ENCODE assay signal across 8 mouse cellular contexts in genomic region chr8:80313883-80314635, GRCm38 (mm10).
DNase-seq lines count a peak whose midpoint lies in the region; ATAC-seq and TF ChIP-seq lines count a peak whose summit lies in the region.
"Had no signal": no experiment of that assay in that cellular context is flagged by ENCODE, and none has a peak within 500 bp of the region (broad histone marks: within the 10 kb centered on the region; RNA-seq: fewer than 3 reads in every experiment).

No protein-coding gene starts in this region.

- WGBS in kidney, postnatal 0 days: 35% methylated on average over 12 of the region's 12 CpGs
- WGBS in embryonic facial prominence, embryonic 11.5 days: 45% methylated on average over 12 of the region's 12 CpGs
- 28% methylated on average over 12 of the region's 12 CpGs for WGBS in liver, adult 2 months

- no peak for TF ChIP-seq CTCF in kidney, postnatal 0 days (IDR thresholded peaks at IDR 0.05; ENCODE audit: low read depth)
- no peak for TF ChIP-seq CTCF in liver, adult 2 months (IDR thresholded peaks at IDR 0.05; ENCODE audit: low read depth, low read length)

- DNase-seq in kidney, postnatal 0 days (ENCODE audit: low spot score): peak; percentile 77
- DNase-seq in kidney, adult 8-10 months: no peak
- DNase-seq in embryonic facial prominence, embryonic 11.5 days (ENCODE audit: low spot score): peak; percentile 14
- DNase-seq in liver, adult 2 months (ENCODE audit: extremely low read depth, low read depth, low spot score): peak; percentile 20
- DNase-seq in T-cell, adult 2 months (ENCODE audit: low spot score): no peak
- DNase-seq in cerebellum, adult 9-10 months: no peak

- no peak overlapping the region for H3K9ac ChIP-seq in kidney, postnatal 0 days (ENCODE audit: low read depth, low read length)
- H3K9ac ChIP-seq in embryonic facial prominence, embryonic 11.5 days (replicated peaks; ENCODE audit: low read length): no peak overlapping the region
- H3K9ac ChIP-seq in liver, adult 2 months (ENCODE audit: low read depth, low read length): no peak overlapping the region
- H3K9ac ChIP-seq: heart, embryonic 15.5 days had no signal

- H3K79me2 ChIP-seq in liver, adult 2 months (ENCODE audit: control insufficient read depth, insufficient read depth, low read length): no peaks in the 10 kb centered on the region

- no peaks in the 10 kb centered on the region for H3K36me3 ChIP-seq in kidney, postnatal 0 days (ENCODE audit: insufficient read depth, low read length)
- no peaks in the 10 kb centered on the region for H3K36me3 ChIP-seq in embryonic facial prominence, embryonic 11.5 days (replicated peaks; ENCODE audit: control insufficient read depth, insufficient read depth, low read depth, low read length)
- no peaks in the 10 kb centered on the region for H3K36me3 ChIP-seq in liver, adult 2 months (ENCODE audit: control insufficient read depth, insufficient read depth, low read length)
- H3K36me3 ChIP-seq: heart, embryonic 15.5 days had no signal

- peaks cover 3% of the 10 kb centered on the region; the same call in 1 of the 2 replicates for H3K27me3 ChIP-seq in kidney, postnatal 0 days (ENCODE audit: insufficient read depth, low read length)
- peaks cover 2% of the 10 kb centered on the region; the same call in 1 of the 2 replicates for H3K27me3 ChIP-seq in embryonic facial prominence, embryonic 11.5 days (ENCODE audit: control insufficient read depth, insufficient read depth, low read length)
- H3K27me3 ChIP-seq in liver, adult 2 months (ENCODE audit: control insufficient read depth, insufficient read depth, low read length): no peaks in the 10 kb centered on the region
- H3K27me3 ChIP-seq: heart, embryonic 15.5 days had no signal

- H3K27ac ChIP-seq in kidney, postnatal 0 days: peak overlapping the region; percentile 42; the same call in 1 of the 2 replicates
- no peak overlapping the region for H3K27ac ChIP-seq in embryonic facial prominence, embryonic 11.5 days (replicated peaks; ENCODE audit: low read depth, low read length)
- peak overlapping the region; percentile 16; the same call in 1 of the 2 replicates for H3K27ac ChIP-seq in liver, adult 2 months (replicated peaks; ENCODE audit: insufficient read depth, low read depth, low read length)
- H3K27ac ChIP-seq: heart, embryonic 15.5 days had no signal

- H3K4me3 ChIP-seq in kidney, postnatal 0 days (replicated peaks; ENCODE audit: low read depth, low read length): no peak overlapping the region
- H3K4me3 ChIP-seq in embryonic facial prominence, embryonic 11.5 days (ENCODE audit: low read depth, low read length): no peak overlapping the region
- H3K4me3 ChIP-seq in liver, adult 2 months (ENCODE audit: insufficient read depth, low read depth, low read length): no peak overlapping the region

- no peak for TF ChIP-seq POLR2A in liver, adult 2 months (IDR thresholded peaks at IDR 0.05; ENCODE audit: extremely low read depth, insufficient read depth, low read length)

- ATAC-seq in kidney, postnatal 0 days (replicated peaks; ENCODE audit: low FRiP score, low read depth): peak; percentile 49
- ATAC-seq in embryonic facial prominence, embryonic 11.5 days (replicated peaks; ENCODE audit: insufficient number of reproducible peaks, low FRiP score, low TSS enrichment, low read depth): no peak
- peak; percentile 60; the same call in 1 of the 2 replicates for ATAC-seq in neutrophil, adult 5-6 weeks (ENCODE audit: extremely low read depth, insufficient number of reproducible peaks, low FRiP score, poor library complexity, severe bottlenecking)

- H3K9me3 ChIP-seq in kidney, postnatal 0 days (replicated peaks; ENCODE audit: low read length): no peaks in the 10 kb centered on the region
- no peaks in the 10 kb centered on the region for H3K9me3 ChIP-seq in embryonic facial prominence, embryonic 11.5 days (replicated peaks; ENCODE audit: control insufficient read depth, low read length)
- H3K9me3 ChIP-seq: heart, embryonic 15.5 days had no signal

- no peak overlapping the region for H3K4me2 ChIP-seq in kidney, postnatal 0 days (ENCODE audit: low read length)
- no peak overlapping the region for H3K4me2 ChIP-seq in embryonic facial prominence, embryonic 11.5 days (ENCODE audit: low read depth, low read length)

- H3K4me1 ChIP-seq in kidney, postnatal 0 days (replicated peaks; ENCODE audit: insufficient read depth, low read length): peaks cover 16% of the 10 kb centered on the region; the same call in 1 of the 2 replicates
- peaks cover 3% of the 10 kb centered on the region; the same call in 1 of the 2 replicates for H3K4me1 ChIP-seq in embryonic facial prominence, embryonic 11.5 days (ENCODE audit: control insufficient read depth, insufficient read depth, low read length)
- H3K4me1 ChIP-seq in liver, adult 2 months (ENCODE audit: control insufficient read depth, insufficient read depth, low read length): 0 out of 2 replicates have a peak, but pooled peaks cover 2% of the 10 kb centered on the region

Comparison
In these comparisons a context has a peak if more than half of its experiments do, and no peak if none do; other contexts are left out.
1. DNase-seq: peak in kidney, postnatal 0 days (single experiment), embryonic facial prominence, embryonic 11.5 days (single experiment) and liver, adult 2 months (single experiment); none in kidney, adult 8-10 months (0 of 2), T-cell, adult 2 months (single experiment) and cerebellum, adult 9-10 months (single experiment).